Mouse (Mus musculus) bone marrow, adult 2 months (tissue): ENCODE results near the gene Insc.
A peak's percentile ranks its signal among the peaks of the same experiment; 100 is the strongest.

ENCODE experiments used
- CTCF ChIP-seq: fragments of 200-500 bp; IDR thresholded peaks from 2 replicates; pipeline ENCODE4 v1.5.1; 2011; ENCODE audit warnings: low read length, control low read depth; ENCODE audit not compliant: control insufficient read depth, insufficient read depth
- POLR2A ChIP-seq: fragments of 200-500 bp; IDR thresholded peaks from 2 replicates; pipeline ENCODE4 v1.6.1; 2011; ENCODE audit warnings: low read depth, mild to moderate bottlenecking, control low read depth, low read length, borderline replicate concordance; ENCODE audit not compliant: control insufficient read depth

- TF ChIP-seq POLR2A: no peak
- peak; percentile 87 for TF ChIP-seq CTCF
Measured at GRCm38 (mm10) chr7:114817291-114817806, 73.9 kb downstream of the Insc start.
